Mouse (Mus musculus) intestine, embryonic 14.5 days (tissue): Measurements from ENCODE around the gene Dbp. TPM values are rescaled to one million over a fixed set of nuclear protein-coding genes. Genes with fewer than 3 reads are reported as not detected.

ENCODE experiments used
- ATAC-seq: fragments of 200-750 bp; cut with Nextera tagmentation; replicated peaks from 2 replicates; pipeline ENCODE4 v1.8.0; 2017; ENCODE audit warnings: low read depth, moderate number of reproducible peaks, moderate TSS enrichment, moderate library complexity; ENCODE audit not compliant: low FRiP score, low TSS enrichment
- DNase-seq: peaks from one replicate; pipeline ENCODE4 v3.0.0-alpha.2; 2018; ENCODE audit warnings: low spot score
- H3K27ac ChIP-seq: fragments of 300-500 bp; sonication (generic); 2 replicates; pipeline ENCODE4 v1.5.1; 2014; ENCODE audit warnings: low read depth, mild to moderate bottlenecking, control low read depth
- H3K27me3 ChIP-seq: fragments of 300-500 bp; sonication (generic); replicated peaks from 2 replicates; pipeline ENCODE4 v1.6.1; 2014; ENCODE audit warnings: low read length, control low read depth; ENCODE audit not compliant: control insufficient read depth, insufficient read depth
- H3K36me3 ChIP-seq: fragments of 300-500 bp; sonication (generic); 2 replicates; pipeline ENCODE4 v1.6.1; 2014; ENCODE audit warnings: low read length, control low read depth; ENCODE audit not compliant: control insufficient read depth, insufficient read depth
- H3K4me1 ChIP-seq: fragments of 300-500 bp; sonication (generic); replicated peaks from 2 replicates; pipeline ENCODE4 v1.6.1; 2014; ENCODE audit warnings: low read length, control low read depth, mixed read lengths; ENCODE audit not compliant: control insufficient read depth, insufficient read depth
- H3K4me2 ChIP-seq: fragments of 300-500 bp; sonication (generic); 2 replicates; pipeline ENCODE4 v1.6.1; 2014; ENCODE audit warnings: low read length
- H3K4me3 ChIP-seq: fragments of 300-500 bp; sonication (generic); 2 replicates; pipeline ENCODE4 v1.5.1; 2014; ENCODE audit warnings: low read depth, low read length, control low read depth, mixed read lengths
- H3K9ac ChIP-seq: fragments of 300-500 bp; sonication (generic); 2 replicates; pipeline ENCODE4 v1.6.1; 2014; ENCODE audit warnings: mild to moderate bottlenecking, low read length
- H3K9me3 ChIP-seq: fragments of 300-500 bp; sonication (generic); 2 replicates; pipeline ENCODE4 v1.6.1; 2016; ENCODE audit warnings: low read length, control low read depth; ENCODE audit not compliant: control insufficient read depth
- WGBS: fragments of 180-500 bp; shearing (Covaris S2); extraction: QIAGEN DNeasy Blood & Tissue Kit; methylation state at CpG from one replicate; pipeline ENCODE4 v1.1.7; 2014; 5-methylcytosine and 5-hydroxymethylcytosine counted together
- polyA plus RNA-seq: library from polyadenylated mRNA; unstranded; fragments of >200 nt; fragmentation: Nextera tagmentation; extraction: Ambion mirVana; gene quantifications from 2 replicates; pipeline ENCODE4 v1.2.1, GENCODE M21; 2014

Gene Dbp
- polyA plus RNA-seq, 1 experiment from 2014 or later, result 3.7 TPM

- H3K27ac ChIP-seq, result peak overlapping the region; percentile 73; the same call in 1 of the 2 replicates
- H3K4me3 ChIP-seq, result peak overlapping the region; percentile 65
- DNase-seq (peak; percentile 83), ATAC-seq (peak; percentile 14; the same call in 1 of the 2 replicates)
- H3K4me2 ChIP-seq, result peak overlapping the region; percentile 96
- no peaks in the 10 kb centered on the region; the same call in 1 of the 2 replicates for H3K27me3 ChIP-seq
- peak overlapping the region; percentile 69 for H3K9ac ChIP-seq
- no peaks in the 10 kb centered on the region for H3K9me3 ChIP-seq
- H3K36me3 ChIP-seq, result peaks cover 16% of the 10 kb centered on the region
- H3K4me1 ChIP-seq, result peaks cover 36% of the 10 kb centered on the region
- 2% methylated on average over 7 of the region's 7 CpGs for WGBS
Observed at GRCm38 (mm10) chr7:45705873-45706281, 989 bp downstream of the Dbp start.

- Histone ChIP-seq H3K27me3 (no peaks in the 10 kb centered on the region), H3K4me1 (peaks cover 36% of the 10 kb centered on the region)
Observed at GRCm38 (mm10) chr7:45706721-45707241, 1.9 kb downstream of the Dbp start.

GRCm38 (mm10) chr7:45707375-45707967 lies 2.6 kb downstream of the Dbp start:
- H3K9ac ChIP-seq, result peak overlapping the region; percentile 8; the same call in 1 of the 2 replicates
- H3K9me3 ChIP-seq, result no peaks in the 10 kb centered on the region
- peaks cover 31% of the 10 kb centered on the region for H3K36me3 ChIP-seq
- DNase-seq (peak; percentile 94), ATAC-seq (no peak; the same call in 1 of the 2 replicates)
- no peaks in the 10 kb centered on the region for H3K27me3 ChIP-seq
- peak overlapping the region; percentile 61 for H3K27ac ChIP-seq
- under 1% methylated on average over 27 of the region's 27 CpGs for WGBS
- peak overlapping the region; percentile 65 for H3K4me3 ChIP-seq
- peak overlapping the region; percentile 96 for H3K4me2 ChIP-seq
- H3K4me1 ChIP-seq, result peaks cover 36% of the 10 kb centered on the region

More at GRCm38 (mm10) chr7:45706721-45707241, 1.9 kb downstream of the Dbp start:
- H3K9me3 ChIP-seq, result no peaks in the 10 kb centered on the region
- peaks cover 24% of the 10 kb centered on the region for H3K36me3 ChIP-seq
- H3K4me3 ChIP-seq, result peak overlapping the region; percentile 65
- 2% methylated on average over 37 of the region's 45 CpGs for WGBS
- peak overlapping the region; percentile 70 for H3K27ac ChIP-seq
- no peak for ATAC-seq
- peak overlapping the region; percentile 69 for H3K9ac ChIP-seq
- DNase-seq, result peak; percentile 89
- peak overlapping the region; percentile 96 for H3K4me2 ChIP-seq

GRCm38 (mm10) chr7:45708221-45708761 lies 3.4 kb downstream of the Dbp start:
- ATAC-seq, result no peak
- H3K4me3 ChIP-seq, result no peak overlapping the region
- no peaks in the 10 kb centered on the region for H3K9me3 ChIP-seq
- DNase-seq, result no peak
- H3K27me3 ChIP-seq, result no peaks in the 10 kb centered on the region
- H3K4me2 ChIP-seq, result peak overlapping the region; percentile 96
- H3K27ac ChIP-seq, result peak overlapping the region; percentile 34; the same call in 1 of the 2 replicates
- peaks cover 36% of the 10 kb centered on the region for H3K4me1 ChIP-seq
- 30% methylated on average over 13 of the region's 13 CpGs for WGBS
- H3K9ac ChIP-seq, result no peak overlapping the region
- peaks cover 39% of the 10 kb centered on the region for H3K36me3 ChIP-seq

- Histone ChIP-seq H3K4me1 (peaks cover 31% of the 10 kb centered on the region), H3K4me2 (no peak overlapping the region), H3K9me3 (no peaks in the 10 kb centered on the region), H3K27ac (no peak overlapping the region), H3K36me3 (peaks cover 43% of the 10 kb centered on the region), H3K27me3 (no peaks in the 10 kb centered on the region), H3K9ac (no peak overlapping the region), H3K4me3 (no peak overlapping the region)
- ATAC-seq (no peak), DNase-seq (no peak)
- 45% methylated on average over 6 of the region's 6 CpGs for WGBS
Observed at GRCm38 (mm10) chr7:45709036-45709435, 4.1 kb downstream of the Dbp start.

- H3K27me3 ChIP-seq, result no peaks in the 10 kb centered on the region
- ATAC-seq (no peak), DNase-seq (no peak)
- H3K27ac ChIP-seq, result no peak overlapping the region
- no peaks in the 10 kb centered on the region for H3K9me3 ChIP-seq
- H3K4me1 ChIP-seq, result peaks cover 37% of the 10 kb centered on the region
- WGBS, result 71% methylated on average over 14 of the region's 14 CpGs
- peaks cover 43% of the 10 kb centered on the region for H3K36me3 ChIP-seq
- H3K4me3 ChIP-seq, result no peak overlapping the region
- no peak overlapping the region for H3K9ac ChIP-seq
- H3K4me2 ChIP-seq, result no peak overlapping the region
Observed at GRCm38 (mm10) chr7:45709677-45710355, 4.9 kb downstream of the Dbp start.

- peaks cover 35% of the 10 kb centered on the region for H3K4me1 ChIP-seq
- H3K27me3 ChIP-seq, result no peaks in the 10 kb centered on the region
- H3K27ac ChIP-seq, result no peak overlapping the region
- peaks cover 43% of the 10 kb centered on the region for H3K36me3 ChIP-seq
- H3K9me3 ChIP-seq, result no peaks in the 10 kb centered on the region
- no peak for ATAC-seq
- no peak for DNase-seq
- H3K4me3 ChIP-seq, result no peak overlapping the region
- no peak overlapping the region for H3K4me2 ChIP-seq
- no peak overlapping the region for H3K9ac ChIP-seq
- WGBS, result 91% methylated on average over 20 of the region's 20 CpGs
Observed at GRCm38 (mm10) chr7:45710477-45711191, 5.7 kb downstream of the Dbp start.

GRCm38 (mm10) chr7:45711316-45712021 lies 6.6 kb downstream of the Dbp start:
- no peaks in the 10 kb centered on the region for H3K9me3 ChIP-seq
- H3K27me3 ChIP-seq, result no peaks in the 10 kb centered on the region
- ATAC-seq, result no peak
- H3K4me2 ChIP-seq, result no peak overlapping the region
- peaks cover 43% of the 10 kb centered on the region for H3K36me3 ChIP-seq
- no peak overlapping the region for H3K27ac ChIP-seq
- 91% methylated on average over 24 of the region's 24 CpGs for WGBS
- no peak for DNase-seq
- H3K4me1 ChIP-seq, result peaks cover 37% of the 10 kb centered on the region
- no peak overlapping the region for H3K4me3 ChIP-seq
- H3K9ac ChIP-seq, result no peak overlapping the region
